Mouse (Mus musculus) CH12.LX (cell line): ENCODE data around the gene Atox1. TPM values are rescaled to one million over a fixed set of nuclear protein-coding genes. Genes with fewer than 3 reads are reported as not detected.

ENCODE experiments used
- DNase-seq: peaks from one replicate; pipeline ENCODE4 v3.0.0-alpha.2; 2013; ENCODE audit errors: extremely low read depth
- H3K27ac ChIP-seq: 2 replicates; pipeline ENCODE4 v1.5.1; 2012; ENCODE audit warnings: low read depth, mild to moderate bottlenecking, control low read depth, moderate library complexity; ENCODE audit not compliant: insufficient read depth
- H3K27me3 ChIP-seq: replicated peaks from 2 replicates; pipeline ENCODE3; 2012; ENCODE audit warnings: inconsistent platforms
- H3K36me3 ChIP-seq, 2 experiments: replicated peaks in 1 of 2; 2 replicates each; pipeline versions ENCODE3 to v1.6.1; 2012; ENCODE audit warnings: inconsistent platforms in 1 of 2, low read length in 1 of 2, mild to moderate bottlenecking in 1 of 2, mixed read lengths in 1 of 2, moderate library complexity in 1 of 2; ENCODE audit not compliant: control insufficient read depth in 1 of 2, insufficient read depth in 1 of 2
- H3K4me1 ChIP-seq, 2 experiments: 2 replicates each; pipeline ENCODE4 v1.6.1; 2012; ENCODE audit warnings: inconsistent platforms in 1 of 2, moderate library complexity in 1 of 2; ENCODE audit not compliant: insufficient read depth in 2 of 2, control insufficient read depth in 1 of 2
- H3K4me2 ChIP-seq: 2 replicates; pipeline ENCODE4 v1.6.1; 2012; ENCODE audit warnings: low read depth, mild to moderate bottlenecking, control low read depth; ENCODE audit not compliant: poor library complexity, insufficient read depth, severe bottlenecking
- H3K4me3 ChIP-seq, 3 experiments: fragments of 150-350 bp in 1 of 3; sonication (generic) in 1 of 3; replicated peaks in 1 of 3; 2 replicates each; pipeline versions ENCODE3 to v1.5.1; 2011 to 2012; ENCODE audit warnings: low read depth in 2 of 3, low read length in 2 of 3, mild to moderate bottlenecking in 2 of 3, moderate library complexity in 2 of 3, control low read depth in 1 of 3, improper control_type of control experiment in 1 of 3, inconsistent platforms in 1 of 3, mixed read lengths in 1 of 3; ENCODE audit not compliant: poor library complexity in 1 of 3
- H3K79me2 ChIP-seq: replicated peaks from 2 replicates; pipeline ENCODE4 v1.6.1; 2012; ENCODE audit warnings: mild to moderate bottlenecking, moderate library complexity; ENCODE audit not compliant: control insufficient read depth, poor library complexity, insufficient read depth, severe bottlenecking; ENCODE audit errors: extremely low read depth
- H3K9ac ChIP-seq: 2 replicates; pipeline ENCODE4 v1.6.1; 2012; ENCODE audit warnings: low read depth, mild to moderate bottlenecking, control low read depth, moderate library complexity; ENCODE audit not compliant: insufficient read depth
- H3K9me3 ChIP-seq: replicated peaks from 2 replicates; pipeline ENCODE3; 2012; ENCODE audit warnings: low read length, inconsistent platforms, mixed read lengths
- BHLHE40 ChIP-seq: IDR thresholded peaks from 2 replicates; pipeline ENCODE4 v1.6.1; 2011; ENCODE audit warnings: mild to moderate bottlenecking, low read depth, low read length, improper control_type of control experiment
- CHD1 ChIP-seq: IDR thresholded peaks from 2 replicates; pipeline ENCODE4 v1.6.1; 2012; ENCODE audit warnings: low read depth, low read length, improper control_type of control experiment, inconsistent platforms
- CTCF ChIP-seq, 2 experiments: IDR thresholded peaks in 1 of 2; conservative IDR thresholded peaks in 1 of 2; 2 replicates each; pipeline ENCODE4 v1.5.1; 2011 to 2012; ENCODE audit warnings: low read depth in 2 of 2, low read length in 2 of 2, improper control_type of control experiment in 1 of 2, inconsistent platforms in 1 of 2, mild to moderate bottlenecking in 1 of 2, moderate library complexity in 1 of 2
- E2F4 ChIP-seq: IDR thresholded peaks from 2 replicates; pipeline ENCODE4 v1.6.1; 2011; ENCODE audit warnings: low read depth, low read length, improper control_type of control experiment; ENCODE audit not compliant: insufficient replicate concordance
- ELF1 ChIP-seq: IDR thresholded peaks from 2 replicates; pipeline ENCODE4 v1.6.1; 2014; ENCODE audit warnings: low read depth, mild to moderate bottlenecking, inconsistent platforms, low read length, improper control_type of control experiment
- EP300 ChIP-seq: IDR thresholded peaks from 2 replicates; pipeline ENCODE4 v1.6.1; 2011; ENCODE audit warnings: low read length, improper control_type of control experiment
- GABPA ChIP-seq: IDR thresholded peaks from 2 replicates; pipeline ENCODE4 v1.6.1; 2012; ENCODE audit warnings: low read depth, low read length, improper control_type of control experiment, inconsistent platforms; ENCODE audit not compliant: insufficient replicate concordance
- IRF4 ChIP-seq: IDR thresholded peaks from 2 replicates; pipeline ENCODE4 v1.6.1; 2014; ENCODE audit warnings: low read depth, mild to moderate bottlenecking, inconsistent platforms, low read length, improper control_type of control experiment
- JUND ChIP-seq: conservative IDR thresholded peaks from 2 replicates; pipeline ENCODE4 v1.6.1; 2011; ENCODE audit warnings: low read depth, low read length, improper control_type of control experiment
- KAT2A ChIP-seq: IDR thresholded peaks from 2 replicates; pipeline ENCODE4 v1.6.1; 2012; ENCODE audit warnings: low read length, improper control_type of control experiment, inconsistent platforms; ENCODE audit not compliant: insufficient replicate concordance
- MAX ChIP-seq: IDR thresholded peaks from 2 replicates; pipeline ENCODE4 v1.6.1; 2011; ENCODE audit warnings: low read length, improper control_type of control experiment
- MAZ ChIP-seq: IDR thresholded peaks from 2 replicates; pipeline ENCODE4 v1.6.1; 2012; ENCODE audit warnings: low read depth, mild to moderate bottlenecking, inconsistent platforms, low read length, improper control_type of control experiment, moderate library complexity
- MEF2A ChIP-seq: IDR thresholded peaks from 2 replicates; pipeline ENCODE4 v1.6.1; 2014; ENCODE audit warnings: low read depth, mild to moderate bottlenecking, inconsistent platforms, low read length, improper control_type of control experiment, borderline replicate concordance
- MXI1 ChIP-seq: IDR thresholded peaks from 2 replicates; pipeline ENCODE4 v1.6.1; 2011; ENCODE audit warnings: mild to moderate bottlenecking, low read depth, low read length, improper control_type of control experiment
- MYC ChIP-seq: IDR thresholded peaks from 2 replicates; pipeline ENCODE4 v1.6.1; 2011; ENCODE audit warnings: low read depth, mild to moderate bottlenecking, improper control_type of control experiment, low read length
- NELFE ChIP-seq: IDR thresholded peaks from 2 replicates; pipeline ENCODE4 v1.6.1; 2011; ENCODE audit warnings: low read depth, low read length, improper control_type of control experiment
- NRF1 ChIP-seq: IDR thresholded peaks from 2 replicates; pipeline ENCODE4 v1.6.1; 2014; ENCODE audit warnings: low read depth, mild to moderate bottlenecking, inconsistent platforms, low read length, improper control_type of control experiment, moderate library complexity
- PAX5 ChIP-seq: IDR thresholded peaks from 2 replicates; pipeline ENCODE4 v1.6.1; 2012; ENCODE audit warnings: low read length, inconsistent platforms, mixed read lengths
- POLR2A ChIP-seq: IDR thresholded peaks from 2 replicates; pipeline ENCODE4 v1.6.1; 2011; ENCODE audit warnings: low read depth, mild to moderate bottlenecking, improper control_type of control experiment, low read length
- RCOR1 ChIP-seq: conservative IDR thresholded peaks from 2 replicates; pipeline ENCODE4 v1.6.1; 2012; ENCODE audit warnings: low read depth, mild to moderate bottlenecking, inconsistent platforms, low read length, improper control_type of control experiment
- SIN3A ChIP-seq: IDR thresholded peaks from 2 replicates; pipeline ENCODE4 v1.6.1; 2012; ENCODE audit warnings: low read length, improper control_type of control experiment, inconsistent platforms
- SMC3 ChIP-seq: IDR thresholded peaks from 2 replicates; pipeline ENCODE4 v1.6.1; 2011; ENCODE audit warnings: low read depth, low read length, improper control_type of control experiment
- TBP ChIP-seq: conservative IDR thresholded peaks from 2 replicates; pipeline ENCODE4 v1.6.1; 2011; ENCODE audit warnings: low read depth, low read length, improper control_type of control experiment
- USF1 ChIP-seq: IDR thresholded peaks from 2 replicates; pipeline ENCODE4 v1.6.1; 2014; ENCODE audit warnings: low read depth, mild to moderate bottlenecking, inconsistent platforms, low read length, improper control_type of control experiment
- ZC3H11A ChIP-seq: IDR thresholded peaks from 2 replicates; pipeline ENCODE4 v1.6.1; 2012; ENCODE audit warnings: low read depth, mild to moderate bottlenecking, inconsistent platforms, low read length, improper control_type of control experiment
- ZMIZ1 ChIP-seq: IDR thresholded peaks from 2 replicates; pipeline ENCODE4 v1.6.1; 2012; ENCODE audit warnings: low read depth, mild to moderate bottlenecking, inconsistent platforms, low read length, improper control_type of control experiment
- ZNF384 ChIP-seq: IDR thresholded peaks from 2 replicates; pipeline ENCODE4 v1.6.1; 2012; ENCODE audit warnings: low read depth, low read length, improper control_type of control experiment, inconsistent platforms
- dilution Hi-C: fragments of 300-500 bp; cut with MboI; formaldehyde crosslinking; loops from 2 replicates; pipeline ENCODE4 v1.14.3; 2020; ENCODE audit warnings: low sequenced_read_pairs; ENCODE audit not compliant: extremely low pct_unique_long_range_greater_than_20kb, extremely low pct_ligation_motif_present
- in situ Hi-C: fragments of 300-500 bp; cut with MboI; formaldehyde crosslinking; loops from 3 replicates; pipeline ENCODE4 v1.14.3; 2019; ENCODE audit warnings: low sequenced_read_pairs, low pct_ligation_motif_present, low pct_unique_long_range_greater_than_20kb, mixed read lengths
- polyA plus RNA-seq: library from polyadenylated mRNA; unstranded; fragments of >175 nt; gene quantifications from 2 replicates; pipeline ENCODE4 v1.2.1, GENCODE M21; 2012; ENCODE audit warnings: low read depth; ENCODE audit not compliant: insufficient read length
- total RNA-seq, 2 experiments: library from RNA; depleted of rRNA; stranded (reverse); fragments of 300-350 nt in 1 of 2; fragments of >200 nt in 1 of 2; gene quantifications; 2 replicates each; pipeline ENCODE4 v1.2.3; 2012 to 2014

Gene Atox1
- total and polyA plus RNA-seq, 3 experiments: 264 to 445 (median 398) TPM

- TF ChIP-seq ELF1 (no peak), BHLHE40 (peak; percentile 72; the same call in 1 of the 2 replicates), MYC (peak; percentile 62), MAX (peak; percentile 70; the same call in 1 of the 2 replicates)
- Histone ChIP-seq H3K4me1 (peaks cover 2 to 17% of the 10 kb centered on the region in 2 experiments; a peak in 3 of 4 replicates), H3K4me2 (peak overlapping the region; percentile 67), H3K9ac (peak overlapping the region; percentile 86), H3K79me2 (peaks cover 34% of the 10 kb centered on the region), H3K27me3 (no peaks in the 10 kb centered on the region), H3K36me3 (peaks cover 0 to 14% of the 10 kb centered on the region in 2 experiments), H3K4me3 (peak overlapping the region; percentile 73 to 93 (median 86)), H3K9me3 (no peaks in the 10 kb centered on the region), H3K27ac (peak overlapping the region; percentile 80)
- dilution Hi-C loops (no loop called here), in situ Hi-C loops (no loop called here)
- DNase-seq: no peak
These were observed 7.0 kb upstream of the Atox1 start for GRCm38 (mm10) chr11:55468012-55468411.

GRCm38 (mm10) chr11:55465177-55465576, 4.1 kb upstream of the Atox1 start:
- Histone ChIP-seq H3K4me1 (peaks cover 2 to 18% of the 10 kb centered on the region in 2 experiments; a peak in 3 of 4 replicates), H3K36me3 (no peaks in the 10 kb centered on the region), H3K4me2 (no peak overlapping the region), H3K79me2 (peaks cover 9% of the 10 kb centered on the region), H3K27ac (no peak overlapping the region), H3K27me3 (no peaks in the 10 kb centered on the region), H3K4me3 (no peak overlapping the region), H3K9ac (no peak overlapping the region), H3K9me3 (no peaks in the 10 kb centered on the region)
- no peak for DNase-seq
- dilution Hi-C loops: no loop called here
- TF ChIP-seq PAX5: no peak
- no peak for TF ChIP-seq TBP
- TF ChIP-seq RCOR1: no peak
- no peak for TF ChIP-seq MAZ
- no peak for TF ChIP-seq ZMIZ1
- no peak for TF ChIP-seq BHLHE40
- TF ChIP-seq MYC: no peak
- TF ChIP-seq SIN3A: no peak
- no peak for TF ChIP-seq NELFE
- TF ChIP-seq KAT2A: no peak
- TF ChIP-seq E2F4: no peak
- TF ChIP-seq ZNF384: no peak
- TF ChIP-seq IRF4: no peak
- in situ Hi-C loops: no loop called here

GRCm38 (mm10) chr11:55464707-55465106, 3.7 kb upstream of the Atox1 start:
- in situ Hi-C loops (no loop called here), dilution Hi-C loops (no loop called here)
- Histone ChIP-seq H3K4me2 (no peak overlapping the region), H3K27ac (no peak overlapping the region), H3K9ac (no peak overlapping the region), H3K79me2 (peaks cover 9% of the 10 kb centered on the region), H3K4me3 (no peak overlapping the region), H3K4me1 (peaks cover 4 to 23% of the 10 kb centered on the region in 2 experiments; a peak in 3 of 4 replicates), H3K36me3 (no peaks in the 10 kb centered on the region), H3K9me3 (no peaks in the 10 kb centered on the region), H3K27me3 (no peaks in the 10 kb centered on the region)
- TF ChIP-seq PAX5 (no peak), MEF2A (no peak), USF1 (no peak), GABPA (no peak), CTCF (conservative IDR thresholded peaks at IDR 0.05 in 1 of 2, IDR thresholded peaks at IDR 0.05 in 1 of 2; ENCODE audit: low read depth in 2 of 2, low read length in 2 of 2) (no peak), IRF4 (no peak), POLR2A (no peak), ZC3H11A (no peak), SMC3 (no peak), EP300 (no peak), JUND (no peak), MXI1 (no peak), KAT2A (no peak), MAZ (no peak), E2F4 (no peak), CHD1 (no peak), NELFE (no peak), NRF1 (no peak), TBP (no peak)
- DNase-seq: no peak
